Mouse (Mus musculus) limb, embryonic 12.5 days (tissue): ENCODE measurements around the gene Pla2g7. TPM values are rescaled to one million over a fixed set of nuclear protein-coding genes. Genes with fewer than 3 reads are reported as not detected.

ENCODE experiments used
- ATAC-seq: fragments of 200-750 bp; cut with Nextera tagmentation; 2 replicates; pipeline ENCODE4 v1.8.0; 2017; ENCODE audit warnings: low read depth, moderate TSS enrichment; ENCODE audit not compliant: insufficient number of reproducible peaks, insufficient read depth, low FRiP score, low TSS enrichment
- H3K27ac ChIP-seq: fragments of 300-500 bp; sonication (generic); 2 replicates; pipeline ENCODE4 v1.5.1; 2016; ENCODE audit warnings: mild to moderate bottlenecking, moderate library complexity
- H3K27me3 ChIP-seq: fragments of 300-500 bp; sonication (generic); 2 replicates; pipeline ENCODE4 v1.6.1; 2016; ENCODE audit warnings: mild to moderate bottlenecking, moderate library complexity
- H3K36me3 ChIP-seq: fragments of 300-500 bp; sonication (generic); 2 replicates; pipeline ENCODE4 v1.6.1; 2016; ENCODE audit warnings: mild to moderate bottlenecking, moderate library complexity
- H3K4me1 ChIP-seq: fragments of 300-500 bp; sonication (generic); replicated peaks from 2 replicates; pipeline ENCODE4 v1.6.1; 2016
- H3K4me2 ChIP-seq: fragments of 300-500 bp; sonication (generic); 2 replicates; pipeline ENCODE4 v1.6.1; 2016; ENCODE audit warnings: mild to moderate bottlenecking, moderate library complexity
- H3K4me3 ChIP-seq: fragments of 300-500 bp; sonication (generic); replicated peaks from 2 replicates; pipeline ENCODE4 v1.5.1; 2016; ENCODE audit warnings: mild to moderate bottlenecking
- H3K9ac ChIP-seq: fragments of 300-500 bp; sonication (generic); replicated peaks from 2 replicates; pipeline ENCODE4 v1.6.1; 2016; ENCODE audit warnings: mild to moderate bottlenecking, moderate library complexity
- H3K9me3 ChIP-seq: fragments of 300-500 bp; sonication (generic); 2 replicates; pipeline ENCODE4 v1.6.1; 2016; ENCODE audit warnings: mild to moderate bottlenecking, moderate library complexity
- WGBS: fragments of 180-500 bp; shearing (Covaris S2); methylation state at CpG from one replicate; pipeline ENCODE4 v1.1.7; 2016; 5-methylcytosine and 5-hydroxymethylcytosine counted together
- polyA plus RNA-seq: library from polyadenylated mRNA; unstranded; fragments of >200 nt; fragmentation: Nextera tagmentation; extraction: Ambion mirVana; gene quantifications from 2 replicates; pipeline ENCODE4 v1.2.1, GENCODE M21; 2016

Pla2g7 gene
- polyA plus RNA-seq, 1 experiment from 2014 or later, result 7.6 TPM

DNA sequence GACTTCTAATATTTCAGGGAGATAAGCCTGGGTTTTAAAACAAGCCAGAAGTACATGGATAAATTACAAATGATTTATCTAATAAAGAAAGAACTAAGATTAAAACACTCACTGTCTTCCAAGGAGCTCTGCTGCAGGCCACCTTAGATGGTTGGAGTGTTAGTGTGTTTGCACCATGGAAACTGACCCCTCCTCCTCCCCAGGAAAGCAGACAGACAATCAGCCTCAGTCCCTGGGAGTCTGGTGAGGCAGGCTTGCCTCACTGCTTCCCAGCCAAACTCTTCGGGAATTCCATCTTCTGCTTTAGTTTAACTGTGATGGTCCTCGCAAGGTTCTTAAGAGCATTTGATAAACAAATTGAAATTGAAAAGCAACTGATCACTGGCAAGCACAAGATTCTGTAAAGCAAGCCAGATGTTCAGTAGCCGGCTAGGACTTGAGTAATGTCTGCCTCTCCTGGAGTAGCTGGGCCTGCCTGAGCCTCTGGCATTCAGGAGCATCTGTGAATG, 16.7 kb upstream of the Pla2g7 start:
- H3K4me2 ChIP-seq, result no peak overlapping the region
- H3K9me3 ChIP-seq, result no peaks in the 10 kb centered on the region
- 33% methylated on average over 3 of the region's 3 CpGs for WGBS
- no peaks in the 10 kb centered on the region for H3K27me3 ChIP-seq
- ATAC-seq, result no peak
- no peak overlapping the region for H3K4me3 ChIP-seq
- no peaks in the 10 kb centered on the region; the same call in 1 of the 2 replicates for H3K4me1 ChIP-seq
- H3K36me3 ChIP-seq, result no peaks in the 10 kb centered on the region
- H3K27ac ChIP-seq, result no peak overlapping the region
- H3K9ac ChIP-seq, result no peak overlapping the region

DNA sequence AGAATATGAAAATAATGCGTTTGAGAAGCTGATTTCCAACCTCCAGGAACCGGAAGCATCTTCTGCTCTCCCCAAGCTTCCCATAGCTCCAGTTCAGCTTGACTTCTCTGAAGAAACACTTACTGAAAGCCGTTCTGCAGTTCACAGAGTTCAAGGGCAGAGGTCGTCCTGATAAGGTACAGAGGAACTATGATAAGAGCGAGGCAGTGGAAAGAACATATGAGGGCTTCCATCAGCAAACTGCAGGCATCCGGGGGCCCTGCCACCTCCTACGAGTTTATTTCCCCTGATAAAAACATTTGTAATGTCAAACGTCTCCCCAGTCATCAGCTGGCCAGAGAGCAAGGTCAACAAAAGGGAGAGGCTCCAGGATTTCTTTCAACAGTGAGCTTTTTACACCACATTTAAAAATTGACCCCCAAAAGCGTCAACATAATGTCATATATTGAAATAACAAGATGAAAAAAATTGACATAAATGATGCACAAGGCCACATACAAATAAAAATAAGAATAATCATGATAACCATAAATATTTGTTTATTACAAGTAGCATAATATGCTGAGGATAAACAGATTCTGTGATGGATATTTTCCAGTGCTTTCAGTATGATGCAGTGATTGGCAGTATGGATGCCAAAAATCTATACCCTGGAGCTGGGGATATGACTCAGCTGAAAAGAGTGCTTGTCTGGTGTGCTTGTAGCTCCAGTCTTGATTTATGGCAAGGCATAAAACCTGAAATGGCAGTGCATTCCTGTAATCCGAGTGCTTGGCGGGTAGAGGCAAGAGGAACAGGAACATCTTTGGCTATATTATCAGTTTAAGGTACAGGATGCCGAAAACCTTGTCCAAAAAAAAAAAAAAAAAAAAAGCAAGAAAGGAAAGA, 13.1 kb upstream of the Pla2g7 start:
- Histone ChIP-seq H3K4me2 (no peak overlapping the region), H3K9ac (no peak overlapping the region), H3K4me1 (no peaks in the 10 kb centered on the region; the same call in 1 of the 2 replicates), H3K36me3 (no peaks in the 10 kb centered on the region), H3K27me3 (no peaks in the 10 kb centered on the region), H3K27ac (no peak overlapping the region), H3K9me3 (no peaks in the 10 kb centered on the region), H3K4me3 (no peak overlapping the region)
- ATAC-seq, result no peak
- 48% methylated on average over 12 of the region's 12 CpGs for WGBS

DNA sequence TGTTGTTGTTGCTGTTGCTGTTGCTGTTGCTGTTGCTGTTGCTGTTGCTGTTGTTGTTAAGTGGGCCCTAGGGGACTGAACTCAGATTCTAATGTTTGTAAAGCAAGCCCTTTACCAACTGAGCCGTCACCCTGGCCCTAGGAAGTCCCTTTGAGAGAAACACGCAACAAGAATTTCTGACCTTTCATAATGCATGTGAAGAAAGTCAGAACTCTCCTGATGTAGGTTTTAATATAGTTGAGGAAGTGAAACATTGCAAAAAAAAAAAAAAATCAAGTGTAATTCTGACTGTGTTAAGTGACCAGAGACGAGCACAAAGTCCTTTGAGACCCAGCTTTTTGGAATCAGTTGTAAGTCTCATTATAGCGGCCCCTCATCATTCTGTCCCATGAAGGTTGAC, 10.8 kb upstream of the Pla2g7 start:
- no peak overlapping the region for H3K4me3 ChIP-seq
- 88% methylated on average over 4 of the region's 4 CpGs for WGBS
- no peaks in the 10 kb centered on the region for H3K36me3 ChIP-seq
- H3K9me3 ChIP-seq, result no peaks in the 10 kb centered on the region
- ATAC-seq, result no peak
- no peak overlapping the region for H3K27ac ChIP-seq
- no peaks in the 10 kb centered on the region for H3K27me3 ChIP-seq
- no peaks in the 10 kb centered on the region for H3K4me1 ChIP-seq
- H3K9ac ChIP-seq, result no peak overlapping the region
- no peak overlapping the region for H3K4me2 ChIP-seq

DNA sequence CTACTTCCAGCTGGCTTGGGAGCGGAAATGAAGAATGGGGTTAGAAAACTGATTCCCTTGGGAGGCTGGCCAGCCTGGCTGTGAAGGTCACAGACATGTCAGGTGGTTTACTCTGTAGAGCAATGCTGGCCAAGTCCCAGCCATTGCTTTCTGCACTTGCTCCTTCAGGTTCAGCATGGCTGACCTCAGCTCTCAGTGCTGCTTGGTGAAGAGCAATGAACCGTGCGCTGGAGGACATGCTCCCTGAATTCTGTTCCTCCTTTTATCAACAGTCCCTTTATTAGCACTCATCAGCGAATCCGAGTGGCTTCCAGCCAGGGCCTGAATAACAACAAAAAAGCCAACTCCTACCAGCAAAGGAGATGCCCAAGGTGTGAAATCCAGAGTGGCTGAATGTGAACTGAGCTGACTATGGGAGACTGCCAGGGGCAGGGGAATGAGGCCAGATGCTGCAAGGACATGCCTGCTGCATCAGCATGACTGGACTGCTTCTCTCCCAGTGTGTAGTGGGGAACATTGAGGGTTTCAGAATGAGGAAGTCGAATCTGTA, 10.3 kb upstream of the Pla2g7 start:
- WGBS, result 77% methylated on average over 6 of the region's 6 CpGs
- Histone ChIP-seq H3K27ac (no peak overlapping the region), H3K4me2 (no peak overlapping the region), H3K36me3 (no peaks in the 10 kb centered on the region), H3K27me3 (no peaks in the 10 kb centered on the region), H3K9ac (no peak overlapping the region), H3K4me1 (no peaks in the 10 kb centered on the region), H3K4me3 (no peak overlapping the region), H3K9me3 (no peaks in the 10 kb centered on the region)
- no peak for ATAC-seq

DNA sequence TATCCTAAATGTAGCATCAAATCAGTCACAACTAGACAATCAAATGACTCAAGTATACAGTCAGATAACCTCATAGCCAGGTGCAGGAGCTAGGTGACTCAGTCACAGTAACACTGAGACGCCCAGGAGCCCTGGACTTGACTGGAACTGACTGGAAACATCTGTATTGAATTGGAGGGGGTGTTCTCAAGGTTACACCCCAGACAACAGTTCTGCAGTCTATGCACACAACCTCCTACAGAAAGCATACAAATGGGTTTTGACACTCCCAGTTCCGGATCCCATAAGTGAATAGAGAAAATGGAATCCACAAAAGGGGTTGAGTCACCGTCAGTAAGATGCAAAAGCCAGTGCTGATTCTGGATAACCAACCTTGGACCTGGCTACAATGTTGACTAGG, 9.2 kb upstream of the Pla2g7 start:
- WGBS, result 83% methylated on average over 3 of the region's 3 CpGs
- no peak for ATAC-seq
- Histone ChIP-seq H3K27ac (no peak overlapping the region), H3K27me3 (no peaks in the 10 kb centered on the region), H3K36me3 (no peaks in the 10 kb centered on the region), H3K4me3 (no peak overlapping the region), H3K4me2 (no peak overlapping the region), H3K9me3 (no peaks in the 10 kb centered on the region), H3K4me1 (no peaks in the 10 kb centered on the region), H3K9ac (no peak overlapping the region)

DNA sequence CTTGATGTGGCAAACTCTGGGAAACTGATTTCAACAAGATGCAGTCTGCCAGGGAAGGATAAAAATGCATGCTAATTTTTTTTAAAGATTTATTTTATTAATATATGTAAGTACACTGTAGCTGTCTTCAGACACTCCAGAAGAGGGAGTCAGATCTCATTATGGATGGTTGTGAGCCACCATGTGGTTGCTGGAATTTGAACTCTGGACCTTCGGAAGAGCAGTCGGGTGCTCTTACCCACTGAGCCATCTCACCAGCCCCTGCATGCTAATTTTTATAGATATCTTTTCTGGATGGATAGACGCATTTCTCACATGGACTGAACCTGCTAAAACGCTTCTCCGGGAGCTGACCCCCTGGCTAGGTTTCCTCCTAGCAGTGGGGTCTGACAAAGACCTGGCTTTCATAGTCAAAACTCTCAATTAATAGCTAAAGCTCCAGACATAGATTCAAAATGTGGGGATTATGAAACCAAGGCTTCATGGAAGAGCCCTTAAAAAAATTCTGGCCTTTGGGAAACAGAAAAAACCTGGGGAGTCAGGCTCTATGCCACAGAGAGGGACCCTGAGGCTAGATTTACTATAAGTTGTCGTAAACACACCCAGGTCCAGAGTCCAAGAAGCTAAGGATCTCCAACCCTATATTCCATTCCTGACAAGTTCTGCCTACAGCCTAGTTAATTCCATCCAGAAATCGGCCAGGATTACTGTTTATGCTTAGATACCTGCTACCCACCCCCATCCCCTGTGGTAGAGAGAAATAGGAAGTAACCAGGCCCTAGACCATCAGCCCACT, 4.5 kb upstream of the Pla2g7 start:
- no peaks in the 10 kb centered on the region for H3K36me3 ChIP-seq
- no peaks in the 10 kb centered on the region for H3K27me3 ChIP-seq
- H3K27ac ChIP-seq, result no peak overlapping the region
- 0 out of 2 replicates have a peak, but pooled peaks cover 3% of the 10 kb centered on the region for H3K4me1 ChIP-seq
- ATAC-seq, result no peak
- H3K9ac ChIP-seq, result no peak overlapping the region
- H3K9me3 ChIP-seq, result no peaks in the 10 kb centered on the region
- no peak overlapping the region for H3K4me3 ChIP-seq
- WGBS, result 84% methylated on average over 7 of the region's 7 CpGs
- no peak overlapping the region for H3K4me2 ChIP-seq

DNA sequence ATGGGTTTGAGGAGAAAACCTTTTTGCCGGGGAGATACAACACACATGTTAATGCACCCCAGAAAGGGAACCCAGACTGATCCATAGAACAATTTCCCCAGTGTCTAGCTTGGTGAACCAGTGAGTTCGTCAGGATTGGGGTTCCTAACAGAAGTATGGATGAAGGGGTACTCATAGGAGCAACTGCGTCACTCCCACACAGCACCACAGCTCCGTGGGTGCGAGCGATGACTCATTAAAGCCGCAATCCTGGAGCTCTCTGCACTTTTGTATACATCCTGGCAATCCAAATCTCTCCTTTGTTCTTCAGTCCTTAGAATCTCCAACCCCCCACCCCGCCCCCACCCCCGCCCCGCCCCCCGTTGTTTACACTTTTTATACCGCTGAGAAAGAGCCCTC, 306 bp upstream of the Pla2g7 start:
- ATAC-seq, result no peak
- Histone ChIP-seq H3K4me1 (0 out of 2 replicates have a peak, but pooled peaks cover 6% of the 10 kb centered on the region), H3K27ac (no peak overlapping the region; the same call in 1 of the 2 replicates), H3K4me3 (peak overlapping the region; percentile 50), H3K4me2 (peak overlapping the region; percentile 83), H3K36me3 (no peaks in the 10 kb centered on the region), H3K27me3 (no peaks in the 10 kb centered on the region), H3K9ac (peak overlapping the region; percentile 61), H3K9me3 (no peaks in the 10 kb centered on the region)
- WGBS, result 10% methylated on average over 12 of the region's 12 CpGs

DNA sequence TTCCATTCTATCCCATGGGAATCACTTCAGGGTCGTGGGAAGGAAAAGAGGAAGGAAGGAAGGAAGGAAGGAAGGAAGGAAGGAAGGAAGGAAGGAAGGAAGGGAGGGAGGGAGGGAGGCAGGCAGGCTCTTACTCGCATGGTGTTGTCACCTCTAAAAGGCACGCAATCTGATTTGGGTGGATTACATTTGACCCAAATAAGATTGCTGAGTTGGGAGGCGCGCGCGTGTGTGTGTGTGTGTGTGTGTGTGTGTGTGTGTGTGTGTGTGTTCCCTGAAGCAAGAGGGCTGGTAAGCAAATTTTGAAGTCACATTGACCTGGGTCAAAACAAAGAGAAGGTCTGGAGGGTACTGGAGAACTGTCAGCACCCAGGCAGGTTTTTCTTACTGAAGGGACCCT, 1.4 kb downstream of the Pla2g7 start:
- Histone ChIP-seq H3K27ac (no peak overlapping the region), H3K27me3 (no peaks in the 10 kb centered on the region), H3K36me3 (no peaks in the 10 kb centered on the region), H3K4me2 (no peak overlapping the region), H3K4me1 (0 out of 2 replicates have a peak, but pooled peaks cover 6% of the 10 kb centered on the region), H3K9ac (no peak overlapping the region), H3K4me3 (no peak overlapping the region), H3K9me3 (no peaks in the 10 kb centered on the region)
- no peak for ATAC-seq
- WGBS, result 56% methylated on average over 7 of the region's 7 CpGs

DNA sequence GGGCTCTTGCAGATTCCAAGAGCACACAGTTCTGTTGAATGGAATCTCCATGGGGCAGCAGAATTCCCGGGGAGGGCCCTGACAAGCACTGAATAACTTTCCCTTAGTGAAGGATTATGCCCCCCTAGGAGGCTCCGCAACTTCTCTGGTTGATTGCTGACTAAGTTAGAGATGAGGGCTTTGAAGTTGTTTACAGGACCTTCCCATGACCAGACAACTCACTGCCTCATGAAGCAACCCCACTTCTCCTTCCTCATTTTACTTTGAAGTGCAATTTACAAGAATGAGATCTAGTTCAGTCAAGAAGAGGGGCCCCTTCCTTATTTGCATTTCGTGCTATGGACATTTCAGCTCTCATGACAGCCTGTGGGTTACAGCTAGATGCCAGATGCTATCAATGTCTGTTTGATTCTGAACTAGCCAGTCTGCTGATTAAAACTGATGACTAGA, 5.8 kb downstream of the Pla2g7 start:
- H3K4me3 ChIP-seq, result no peak overlapping the region
- H3K36me3 ChIP-seq, result no peaks in the 10 kb centered on the region
- H3K4me1 ChIP-seq, result 0 out of 2 replicates have a peak, but pooled peaks cover 2% of the 10 kb centered on the region
- no peaks in the 10 kb centered on the region for H3K9me3 ChIP-seq
- no peak overlapping the region for H3K27ac ChIP-seq
- no peaks in the 10 kb centered on the region for H3K27me3 ChIP-seq
- H3K9ac ChIP-seq, result no peak overlapping the region
- ATAC-seq, result no peak
- 34% methylated on average over 3 of the region's 3 CpGs for WGBS
- H3K4me2 ChIP-seq, result no peak overlapping the region

DNA sequence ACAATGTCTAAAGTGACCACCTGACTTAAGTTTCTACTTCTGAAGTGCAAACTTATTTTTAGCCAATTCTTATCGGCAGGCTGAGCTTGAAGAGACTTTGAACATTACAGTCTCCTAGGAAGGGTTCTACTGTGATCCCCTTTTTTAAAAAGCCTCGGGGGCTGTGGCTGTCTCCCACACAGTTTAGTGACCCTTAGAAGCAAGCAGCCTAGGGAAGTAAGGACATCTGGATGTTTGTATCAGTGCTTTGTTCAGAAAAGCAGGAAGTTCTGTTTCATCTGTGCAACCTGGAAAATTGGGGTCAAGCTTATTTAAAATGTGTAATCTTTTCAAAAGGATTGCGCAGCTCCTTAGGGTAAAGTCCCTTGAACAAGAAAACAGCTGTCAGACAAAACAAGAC, 12.6 kb downstream of the Pla2g7 start:
- Histone ChIP-seq H3K36me3 (no peaks in the 10 kb centered on the region), H3K4me2 (no peak overlapping the region), H3K4me3 (no peak overlapping the region), H3K4me1 (peaks cover 18% of the 10 kb centered on the region), H3K9ac (no peak overlapping the region), H3K27ac (peak overlapping the region; percentile 50; the same call in 1 of the 2 replicates), H3K27me3 (no peaks in the 10 kb centered on the region), H3K9me3 (no peaks in the 10 kb centered on the region)
- no peak for ATAC-seq
- WGBS, result 35% methylated on average over 3 of the region's 3 CpGs

DNA sequence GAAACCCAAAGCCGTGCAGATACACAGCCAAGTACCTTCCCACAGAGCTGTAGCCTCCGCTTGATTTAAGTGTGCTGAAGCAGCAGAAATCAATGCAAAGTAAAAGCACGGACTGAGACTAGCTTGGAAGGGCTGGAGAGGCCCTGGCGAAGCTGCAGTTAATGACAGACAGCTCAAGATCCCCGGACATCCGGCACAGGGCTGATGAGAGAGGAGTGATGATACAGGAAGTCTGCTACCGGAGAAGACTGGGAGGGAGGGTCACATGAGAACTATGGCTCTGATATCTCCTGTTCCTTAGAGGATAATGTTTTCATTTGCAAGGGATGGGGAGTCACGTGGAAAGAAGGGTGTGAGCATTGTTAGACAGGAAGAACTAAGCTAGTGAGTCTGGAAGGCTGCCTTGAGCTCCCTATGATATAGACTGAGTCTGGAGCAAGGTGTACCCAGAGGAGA, 13.1 kb downstream of the Pla2g7 start:
- ATAC-seq, result no peak

More for the DNA sequence above, 13.1 kb downstream of the Pla2g7 start:
- WGBS, result 38% methylated on average over 8 of the region's 8 CpGs
- H3K4me2 ChIP-seq, result no peak overlapping the region
- no peak overlapping the region for H3K4me3 ChIP-seq
- peak overlapping the region; percentile 50; the same call in 1 of the 2 replicates for H3K27ac ChIP-seq
- no peak overlapping the region for H3K9ac ChIP-seq
- H3K27me3 ChIP-seq, result no peaks in the 10 kb centered on the region
- H3K36me3 ChIP-seq, result no peaks in the 10 kb centered on the region
- no peaks in the 10 kb centered on the region for H3K9me3 ChIP-seq
- peaks cover 18% of the 10 kb centered on the region for H3K4me1 ChIP-seq
